Mouse (Mus musculus) E14TG2a.4 (cell line): ENCODE results near the gene Rpl27.

Experiments used
- CTCF ChIP-seq: conservative IDR thresholded peaks from 2 replicates; pipeline ENCODE4 v1.5.1; 2014; ENCODE audit warnings: low read length
- NANOG ChIP-seq: IDR thresholded peaks from 2 replicates; pipeline ENCODE4 v1.6.1; 2014; ENCODE audit warnings: borderline replicate concordance, low read length, mixed read lengths
- POU5F1 ChIP-seq: IDR thresholded peaks from 2 replicates; pipeline ENCODE4 v1.6.1; 2014; ENCODE audit warnings: low read length, borderline replicate concordance

GRCm38 (mm10) chr11:101457631-101458030, 15.5 kb downstream of the Rpl27 start:
- TF ChIP-seq CTCF: no peak
- no peak for TF ChIP-seq NANOG
- no peak for TF ChIP-seq POU5F1
